Mouse (Mus musculus): ENCODE data around the gene Slc1a2.

Slc1a2 gene

GRCm38 (mm10) chr2:102712678-102713628 is 54.5 kb downstream of the Slc1a2 start:
- in situ Hi-C loops (cut with MboI, MseI), result no loop called here

- in situ Hi-C loops (cut with MboI, MseI), result no loop called here
Measured at GRCm38 (mm10) chr2:102714320-102714719, 55.9 kb downstream of the Slc1a2 start.

DNA sequence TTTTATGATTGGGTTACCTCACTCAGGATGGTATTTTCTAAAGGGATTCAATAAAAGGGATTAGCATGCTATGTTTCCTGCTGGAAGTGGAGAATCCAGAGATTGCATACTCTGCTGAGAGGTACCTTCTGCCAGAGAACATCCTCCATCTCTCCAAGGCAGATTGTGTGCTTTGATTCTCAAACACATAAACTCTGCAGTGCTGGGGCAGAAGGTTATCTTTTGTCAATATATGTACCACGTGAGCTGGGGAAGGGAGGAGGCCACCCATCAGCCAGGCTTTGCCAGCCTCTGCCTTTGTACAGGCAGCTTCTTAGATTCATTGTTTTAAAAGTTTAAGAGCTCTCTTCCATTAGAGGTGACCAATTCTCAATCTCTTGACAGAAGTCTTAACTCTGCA is 57.3 kb downstream of the Slc1a2 start:
- in situ Hi-C loops (cut with MboI, MseI), result no loop called here

- in situ Hi-C loops (cut with MboI, MseI), result no loop called here
Measured at GRCm38 (mm10) chr2:102721859-102722258, 63.4 kb downstream of the Slc1a2 start.

- in situ Hi-C loops (cut with MboI, MseI), result no loop called here
Measured at GRCm38 (mm10) chr2:102725054-102725453, 66.6 kb downstream of the Slc1a2 start.

DNA sequence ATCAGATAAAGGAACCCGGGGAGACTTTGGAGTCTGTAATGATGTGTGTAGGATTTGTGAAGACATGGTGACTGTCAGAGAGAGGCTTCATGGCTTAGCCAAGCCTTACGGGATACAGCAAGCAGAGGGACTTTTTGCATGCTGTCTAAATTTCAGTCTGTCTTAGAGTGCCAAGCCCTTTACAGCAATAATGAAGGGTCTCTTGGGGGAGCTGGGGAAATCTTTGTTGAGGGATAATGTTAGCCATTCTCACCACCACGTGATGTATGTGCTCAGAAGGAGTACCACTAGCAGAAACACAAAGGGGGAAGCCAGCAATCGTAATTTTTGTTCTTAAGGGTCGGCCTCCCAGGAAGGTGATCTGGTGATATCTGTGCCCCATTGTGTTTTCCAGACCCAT is 71.9 kb downstream of the Slc1a2 start:
- in situ Hi-C loops (cut with MboI, MseI), result no loop called here

- in situ Hi-C loops (cut with MboI, MseI), result no loop called here
Measured at GRCm38 (mm10) chr2:102730788-102731187, 72.3 kb downstream of the Slc1a2 start.

DNA sequence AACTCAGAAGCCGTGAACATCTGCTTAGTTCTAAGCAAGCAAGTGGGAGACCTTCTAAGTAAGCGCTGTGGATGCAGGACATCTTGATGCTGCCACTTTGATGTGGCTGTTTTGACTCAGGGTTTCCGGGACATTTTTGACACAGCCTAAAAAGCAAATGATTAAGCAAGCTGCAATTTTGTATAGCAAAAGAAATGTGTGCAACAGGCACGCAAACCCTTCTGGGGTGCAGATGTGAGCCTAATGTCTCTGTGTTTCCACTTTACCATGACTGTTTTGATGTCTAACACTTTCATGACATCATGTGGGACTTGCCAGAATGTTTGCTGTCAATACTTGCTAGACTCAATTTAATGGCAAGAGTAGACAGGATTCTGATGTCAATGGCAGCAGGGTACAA is 74.7 kb downstream of the Slc1a2 start:
- in situ Hi-C loops (cut with MboI, MseI), result no loop called here

DNA sequence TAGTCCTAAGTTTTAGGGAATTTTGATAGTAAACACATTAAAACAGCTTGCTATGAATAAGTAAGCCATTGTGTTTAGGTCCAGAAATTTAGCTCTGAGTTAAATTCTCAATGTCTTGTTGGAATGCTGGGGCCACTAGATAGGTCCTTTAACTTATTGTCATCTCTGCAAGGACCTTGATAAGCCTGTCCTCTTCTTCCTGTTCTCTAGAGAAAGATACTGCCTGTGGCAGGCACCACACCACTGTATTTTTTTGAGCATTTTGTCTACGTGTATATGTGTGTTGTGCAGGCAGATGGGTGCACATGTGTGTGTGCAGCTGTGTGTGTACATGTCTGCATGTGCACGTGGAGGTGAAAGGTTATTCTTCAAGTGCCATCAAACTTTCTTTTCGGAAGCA is 75.6 kb downstream of the Slc1a2 start:
- in situ Hi-C loops (cut with MboI, MseI), result no loop called here

GRCm38 (mm10) chr2:102735031-102735430 is 76.6 kb downstream of the Slc1a2 start:
- in situ Hi-C loops (cut with MboI, MseI), result no loop called here

DNA sequence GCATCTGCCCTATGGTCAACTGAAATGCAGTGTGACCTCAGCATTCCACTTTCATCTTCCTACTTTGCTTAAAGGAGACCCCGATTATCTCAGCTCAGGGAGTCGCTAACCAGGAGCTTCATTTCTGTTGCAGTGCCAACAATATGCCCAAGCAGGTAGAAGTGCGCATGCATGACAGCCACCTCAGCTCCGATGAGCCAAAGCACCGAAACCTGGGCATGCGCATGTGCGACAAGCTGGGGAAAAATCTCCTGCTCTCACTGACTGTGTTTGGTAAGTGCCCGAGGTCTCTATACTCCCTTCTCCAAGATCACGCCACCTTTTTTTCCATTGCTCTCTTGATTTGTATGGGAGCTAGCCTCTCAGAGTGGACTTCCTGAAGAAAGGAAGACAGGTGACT is 77.4 kb downstream of the Slc1a2 start:
- in situ Hi-C loops (cut with MboI, MseI), result no loop called here

DNA sequence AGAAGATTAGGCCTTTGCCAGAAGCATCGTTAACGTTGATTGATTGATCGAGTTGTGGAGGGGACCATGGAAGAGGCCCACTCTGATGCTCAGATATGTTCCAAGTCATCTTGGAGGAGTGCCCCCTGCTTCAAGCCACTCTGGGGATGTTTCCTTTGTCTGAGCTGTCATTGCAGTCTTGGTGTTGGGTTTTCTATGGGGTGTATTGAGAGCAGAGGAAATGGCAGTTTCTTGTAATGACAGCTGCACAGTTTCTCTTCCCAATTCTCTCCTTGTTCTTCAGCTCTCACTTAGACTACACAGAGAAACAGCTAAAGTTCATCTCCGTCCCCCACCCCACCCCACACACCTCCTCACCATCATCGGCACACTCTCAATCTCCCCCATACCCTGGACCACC is 78.0 kb downstream of the Slc1a2 start:
- in situ Hi-C loops (cut with MboI, MseI), result no loop called here

DNA sequence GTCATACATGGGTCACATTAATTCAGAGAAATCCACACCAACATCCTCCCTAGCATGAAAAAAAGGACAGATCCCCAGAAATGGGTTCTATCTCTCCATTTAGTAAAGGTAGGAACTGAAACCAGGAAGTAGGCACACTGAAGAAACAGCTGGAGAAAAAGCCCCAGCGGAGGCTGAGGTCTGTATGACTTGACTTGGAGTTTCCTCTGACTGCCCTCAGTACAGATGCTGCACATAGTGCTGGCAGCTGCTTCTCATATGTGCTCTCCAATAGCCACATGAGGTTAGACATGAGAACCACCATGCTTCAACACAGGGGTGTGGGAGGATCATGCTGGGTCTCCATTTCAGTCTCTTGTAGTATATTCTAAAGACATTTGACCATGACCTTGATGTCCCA is 80.4 kb downstream of the Slc1a2 start:
- in situ Hi-C loops (cut with MboI, MseI), result no loop called here

GRCm38 (mm10) chr2:102742685-102743084 is 84.2 kb downstream of the Slc1a2 start:
- in situ Hi-C loops (cut with MboI, MseI), result loop anchor here (5.0 kb wide), 1 partner anchor 55 kb away; no protein-coding TSS in a partner anchor

DNA sequence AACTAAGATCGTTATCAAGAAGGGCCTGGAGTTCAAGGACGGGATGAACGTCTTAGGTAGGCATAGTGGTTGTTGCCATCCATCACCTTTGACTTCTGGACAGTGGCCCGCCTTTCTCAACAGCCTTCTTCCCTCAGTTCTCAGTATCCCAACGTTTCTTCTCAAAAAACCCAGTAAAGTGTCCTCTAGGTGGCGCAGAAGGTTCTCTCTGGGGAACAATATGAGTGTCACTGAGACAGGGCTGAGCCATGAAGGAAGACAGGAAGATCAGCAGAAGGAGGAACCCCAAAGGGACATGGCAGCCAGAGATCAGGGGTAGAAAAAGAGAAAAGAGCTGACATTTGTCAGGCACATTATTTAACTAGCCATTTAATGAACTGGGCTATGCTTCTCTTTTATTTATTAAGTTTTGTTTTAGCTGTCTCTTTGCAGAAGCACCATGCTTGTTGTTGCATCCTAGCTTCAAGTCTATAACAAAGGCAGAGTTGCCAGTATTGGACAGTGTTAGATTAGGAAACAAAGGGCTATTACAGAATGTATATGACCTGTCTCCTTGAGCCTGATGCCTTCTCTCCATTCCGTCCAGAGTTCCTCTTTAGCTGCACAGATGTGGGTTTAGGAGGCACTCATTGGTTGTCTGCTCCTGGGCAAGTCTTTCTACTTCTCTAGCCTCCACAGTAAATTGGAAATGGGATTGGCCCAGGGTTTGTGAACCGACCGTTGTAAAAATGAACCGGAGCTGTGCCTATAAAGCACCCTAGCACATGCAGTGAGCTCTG is 85.6 kb downstream of the Slc1a2 start:
- in situ Hi-C loops (cut with MboI, MseI), result loop anchor here (5.0 kb wide), 1 partner anchor 57 kb away; no protein-coding TSS in a partner anchor

- in situ Hi-C loops (cut with MboI, MseI), result no loop called here
Measured at GRCm38 (mm10) chr2:102745259-102745906, 86.9 kb downstream of the Slc1a2 start.

- in situ Hi-C loops (cut with MboI, MseI), result no loop called here
Measured at GRCm38 (mm10) chr2:102747758-102748157, 89.3 kb downstream of the Slc1a2 start.

DNA sequence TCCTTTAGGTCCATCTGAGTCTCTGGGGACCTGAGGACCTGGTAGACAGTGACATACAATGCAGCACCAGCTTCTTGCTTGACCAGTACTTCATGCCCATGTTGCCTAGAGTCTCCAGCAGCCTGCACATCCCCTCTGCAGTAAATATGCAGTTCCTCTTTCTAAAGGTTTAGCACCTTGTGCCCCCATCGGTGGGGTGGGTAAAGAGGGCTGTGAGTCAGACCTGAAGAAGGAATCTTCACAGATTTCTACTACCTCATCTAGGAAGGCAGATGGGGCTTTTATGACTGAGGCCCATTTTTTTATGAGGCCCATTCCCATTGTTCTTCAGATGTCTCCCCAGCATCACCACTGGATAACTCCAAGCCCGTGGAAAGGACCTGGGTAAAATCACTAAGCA is 91.5 kb downstream of the Slc1a2 start:
- in situ Hi-C loops (cut with MboI, MseI), result no loop called here

GRCm38 (mm10) chr2:102751846-102752245 is 93.4 kb downstream of the Slc1a2 start:
- in situ Hi-C loops (cut with MboI, MseI), result no loop called here

GRCm38 (mm10) chr2:102757241-102757860 is 98.9 kb downstream of the Slc1a2 start:
- in situ Hi-C loops (cut with MboI, MseI), result no loop called here

- in situ Hi-C loops (cut with MboI, MseI), result no loop called here
Measured at GRCm38 (mm10) chr2:102759479-102759878, 101.0 kb downstream of the Slc1a2 start.

Measured in T-helper 2 cell (primary cell).